Mouse (Mus musculus): Measurements from ENCODE around the gene Itsn1. TPM values are rescaled to one million over a fixed set of nuclear protein-coding genes. Genes with fewer than 3 reads are reported as not detected.

Gene Itsn1
- polyA plus RNA-seq, 1 experiment from 2014 or later: 56.5 TPM

DNA sequence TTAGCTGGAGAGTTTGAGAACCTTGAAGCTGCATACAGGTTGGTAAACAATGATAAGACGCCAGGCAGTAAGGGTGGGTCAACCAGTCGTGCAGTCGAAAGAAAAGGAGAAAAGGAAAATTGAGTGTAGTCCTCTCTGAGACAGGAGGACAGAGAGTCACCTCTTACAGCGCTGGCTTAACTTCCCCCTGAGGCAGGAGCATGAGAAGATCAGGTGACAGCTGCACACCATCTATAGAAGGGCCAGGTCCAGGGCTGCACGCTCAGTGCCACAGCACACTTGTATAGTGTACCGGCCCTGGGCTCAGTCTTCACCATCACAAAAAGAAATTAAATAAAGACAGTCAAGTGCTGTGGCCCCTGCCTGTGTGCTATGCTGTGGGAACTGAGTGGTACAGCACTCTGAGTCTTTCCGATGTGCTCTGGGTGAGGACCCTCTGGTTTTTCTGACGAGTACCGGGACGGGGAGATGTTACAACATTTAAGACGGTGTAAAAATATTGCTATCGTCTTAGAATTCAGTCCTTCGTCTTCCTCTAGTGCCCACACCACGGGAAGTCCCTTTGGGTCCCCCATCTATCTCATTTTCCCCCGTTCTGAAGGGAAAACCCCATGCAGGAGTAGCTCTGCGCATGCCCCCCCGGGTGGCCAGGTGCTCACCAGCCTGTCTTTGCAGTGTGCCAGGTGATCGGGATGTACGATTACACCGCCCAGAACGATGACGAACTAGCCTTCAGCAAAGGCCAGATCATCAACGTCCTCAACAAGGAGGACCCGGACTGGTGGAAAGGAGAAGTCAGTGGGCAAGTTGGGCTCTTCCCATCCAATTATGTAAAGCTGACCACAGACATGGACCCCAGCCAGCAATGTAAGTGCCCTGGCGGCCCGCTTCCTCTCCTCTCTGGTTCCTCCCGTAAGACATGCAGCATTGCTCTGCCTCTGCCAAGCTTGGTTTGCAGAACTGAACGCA is 140.1 kb downstream of the Itsn1 start:
- no peak for ATAC-seq (ENCODE audit: low read depth)
- no peak overlapping the region for H3K27ac ChIP-seq (ENCODE audit: low read depth, low read length)
- 91% methylated on average over 28 of the region's 28 CpGs for WGBS

DNA sequence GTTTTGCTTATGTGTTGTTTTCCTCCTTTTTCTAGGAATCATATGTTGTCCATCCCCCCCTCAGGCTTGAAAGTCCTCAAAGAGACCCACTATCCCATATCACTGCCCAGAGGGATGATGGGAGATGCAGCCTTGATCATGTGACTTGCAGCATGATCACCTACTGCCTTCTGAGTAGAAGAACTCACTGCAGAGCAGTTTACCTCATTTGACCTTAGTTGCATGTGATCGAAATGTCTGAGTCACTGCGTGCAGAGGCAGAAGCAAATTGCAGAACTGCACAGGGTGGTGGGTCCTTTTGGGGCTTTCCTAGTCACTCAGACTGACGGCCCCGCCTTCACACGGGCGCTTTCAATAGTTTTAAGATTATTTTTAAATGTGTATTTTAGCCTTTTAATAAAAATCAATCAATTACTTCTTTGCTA is 141.1 kb downstream of the Itsn1 start:
- 96% methylated on average over 6 of the region's 6 CpGs for WGBS
- H3K4me2 ChIP-seq (ENCODE audit: low read depth, low read length): no peak overlapping the region
- peaks cover 4% of the 10 kb centered on the region; the same call in 1 of the 2 replicates for H3K4me1 ChIP-seq (ENCODE audit: control insufficient read depth, insufficient read depth, low read length)

More for the DNA sequence above, 140.1 kb downstream of the Itsn1 start:
- Histone ChIP-seq H3K9me3 (ENCODE audit: control insufficient read depth, low read length) (no peaks in the 10 kb centered on the region), H3K4me2 (ENCODE audit: low read depth, low read length) (no peak overlapping the region), H3K4me3 (ENCODE audit: low read depth, low read length) (no peak overlapping the region), H3K36me3 (ENCODE audit: control insufficient read depth, insufficient read depth, low read length) (peaks cover 42% of the 10 kb centered on the region), H3K4me1 (ENCODE audit: control insufficient read depth, insufficient read depth, low read length) (no peaks in the 10 kb centered on the region), H3K9ac (replicated peaks; ENCODE audit: low read depth, low read length) (no peak overlapping the region), H3K27me3 (ENCODE audit: control insufficient read depth, insufficient read depth, low read length) (no peaks in the 10 kb centered on the region)

DNA sequence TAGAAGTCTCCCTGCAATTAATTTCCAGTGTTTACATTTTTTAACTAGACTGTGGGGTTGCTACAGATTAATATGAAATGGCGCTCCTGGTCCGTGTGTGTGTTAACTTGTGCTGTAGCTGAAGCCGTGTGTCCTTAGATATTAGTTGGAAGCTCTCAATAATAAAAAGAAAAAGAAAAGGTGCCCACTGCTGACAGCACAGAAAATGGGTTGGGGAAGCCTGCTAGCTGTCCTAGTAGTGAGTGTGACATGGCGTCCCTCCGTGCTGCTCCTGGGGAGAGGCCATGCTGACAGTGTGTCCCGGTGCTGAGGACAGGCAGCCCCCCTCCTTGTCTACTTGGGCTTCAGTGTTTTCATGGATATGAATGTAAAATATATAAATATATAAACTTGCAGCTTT is 142.1 kb downstream of the Itsn1 start:
- no peak for ATAC-seq (ENCODE audit: low read depth)
- no peak overlapping the region for H3K4me2 ChIP-seq (ENCODE audit: low read depth, low read length)
- peaks cover 8% of the 10 kb centered on the region; the same call in 1 of the 2 replicates for H3K4me1 ChIP-seq (ENCODE audit: control insufficient read depth, insufficient read depth, low read length)
- H3K4me3 ChIP-seq (ENCODE audit: low read depth, low read length): no peak overlapping the region
- 95% methylated on average over 6 of the region's 6 CpGs for WGBS
- H3K27me3 ChIP-seq (ENCODE audit: control insufficient read depth, insufficient read depth, low read length): no peaks in the 10 kb centered on the region
- no peak overlapping the region for H3K27ac ChIP-seq (ENCODE audit: low read depth, low read length)
- no peak overlapping the region for H3K9ac ChIP-seq (replicated peaks; ENCODE audit: low read depth, low read length)
- no peaks in the 10 kb centered on the region for H3K9me3 ChIP-seq (ENCODE audit: control insufficient read depth, low read length)
- peaks cover 26% of the 10 kb centered on the region for H3K36me3 ChIP-seq (ENCODE audit: control insufficient read depth, insufficient read depth, low read length)

More for the DNA sequence above, 141.1 kb downstream of the Itsn1 start:
- Histone ChIP-seq H3K9me3 (ENCODE audit: control insufficient read depth, low read length) (no peaks in the 10 kb centered on the region), H3K9ac (replicated peaks; ENCODE audit: low read depth, low read length) (no peak overlapping the region), H3K36me3 (ENCODE audit: control insufficient read depth, insufficient read depth, low read length) (peaks cover 33% of the 10 kb centered on the region), H3K27me3 (ENCODE audit: control insufficient read depth, insufficient read depth, low read length) (no peaks in the 10 kb centered on the region), H3K27ac (ENCODE audit: low read depth, low read length) (no peak overlapping the region), H3K4me3 (ENCODE audit: low read depth, low read length) (no peak overlapping the region)
- ATAC-seq (ENCODE audit: low read depth): no peak

DNA sequence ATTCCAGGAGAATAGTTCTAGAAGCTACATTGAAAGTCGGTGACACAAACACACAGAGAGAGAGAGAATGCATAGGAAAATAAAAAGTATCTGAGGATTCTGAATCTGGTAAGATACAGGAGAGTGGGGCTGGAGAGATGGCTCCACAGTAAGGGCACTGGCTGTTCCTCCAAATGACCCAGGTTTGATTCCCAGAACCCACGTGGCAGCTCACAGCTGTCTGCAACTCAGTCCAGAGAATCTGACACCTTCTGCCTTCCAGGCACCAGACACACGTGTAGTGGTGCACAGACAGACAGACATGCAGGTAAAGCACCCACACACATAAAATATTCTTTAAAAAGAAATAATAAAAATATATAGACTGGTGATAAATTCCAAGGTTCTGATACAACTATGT is 144.6 kb downstream of the Itsn1 start:
- no peak overlapping the region for H3K9ac ChIP-seq (replicated peaks; ENCODE audit: low read depth, low read length)
- H3K4me2 ChIP-seq (ENCODE audit: low read depth, low read length): no peak overlapping the region
- no peaks in the 10 kb centered on the region for H3K9me3 ChIP-seq (ENCODE audit: control insufficient read depth, low read length)
- H3K4me1 ChIP-seq (ENCODE audit: control insufficient read depth, insufficient read depth, low read length): peaks cover 8% of the 10 kb centered on the region; the same call in 1 of the 2 replicates
- no peaks in the 10 kb centered on the region for H3K27me3 ChIP-seq (ENCODE audit: control insufficient read depth, insufficient read depth, low read length)
- H3K27ac ChIP-seq (ENCODE audit: low read depth, low read length): no peak overlapping the region
- no peak for ATAC-seq (ENCODE audit: low read depth)
- 87% methylated on average over 3 of the region's 3 CpGs for WGBS
- peaks cover 19% of the 10 kb centered on the region for H3K36me3 ChIP-seq (ENCODE audit: control insufficient read depth, insufficient read depth, low read length)
- no peak overlapping the region for H3K4me3 ChIP-seq (ENCODE audit: low read depth, low read length)

DNA sequence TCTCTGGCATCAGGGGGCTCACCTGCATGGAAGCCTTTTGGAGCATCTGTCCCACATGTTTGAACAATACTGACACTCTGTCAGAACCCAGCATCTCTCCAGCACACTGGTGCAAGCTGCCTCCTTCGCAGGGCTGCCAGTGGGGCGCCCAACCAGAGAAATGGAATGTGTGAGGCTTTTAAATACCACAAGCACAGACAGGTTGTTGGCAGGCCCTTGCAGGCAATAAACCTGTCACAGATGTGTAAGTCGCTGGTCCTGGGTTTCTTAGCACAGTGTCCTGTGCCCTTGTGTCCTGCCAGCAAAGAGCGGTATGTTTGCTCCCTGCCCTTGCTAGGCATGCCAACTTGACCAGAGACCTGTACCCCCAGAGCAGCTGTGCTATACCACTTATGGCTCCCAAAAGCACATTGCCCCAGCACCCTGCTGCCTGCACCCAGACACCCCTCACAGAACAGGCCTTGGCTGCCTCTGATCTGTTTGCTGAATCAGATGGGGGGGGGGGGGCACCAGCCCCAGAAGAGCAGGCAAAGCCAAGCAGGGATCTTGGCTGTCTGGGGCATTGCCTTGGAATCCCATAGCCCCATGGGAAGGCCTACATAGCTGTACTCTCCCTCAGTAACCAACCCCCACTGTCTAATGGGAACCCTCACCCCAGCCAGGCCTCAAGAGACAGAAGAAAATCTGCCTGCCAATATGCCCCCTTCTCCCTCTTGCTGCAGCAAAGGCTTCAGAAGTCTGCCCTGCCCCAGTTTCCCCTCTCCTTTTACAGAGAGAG is 146.7 kb downstream of the Itsn1 start:
- H3K36me3 ChIP-seq (ENCODE audit: control insufficient read depth, insufficient read depth, low read length): peaks cover 4% of the 10 kb centered on the region; the same call in 1 of the 2 replicates
- H3K4me3 ChIP-seq (ENCODE audit: low read depth, low read length): no peak overlapping the region
- ATAC-seq (ENCODE audit: low read depth): peak; percentile 73
- no peak overlapping the region for H3K4me2 ChIP-seq (ENCODE audit: low read depth, low read length)
- H3K27ac ChIP-seq (ENCODE audit: low read depth, low read length): peak overlapping the region; percentile 22
- H3K9me3 ChIP-seq (ENCODE audit: control insufficient read depth, low read length): no peaks in the 10 kb centered on the region
- WGBS: 33% methylated on average over 4 of the region's 4 CpGs
- peaks cover 8% of the 10 kb centered on the region; the same call in 1 of the 2 replicates for H3K4me1 ChIP-seq (ENCODE audit: control insufficient read depth, insufficient read depth, low read length)
- H3K27me3 ChIP-seq (ENCODE audit: control insufficient read depth, insufficient read depth, low read length): no peaks in the 10 kb centered on the region
- no peak overlapping the region for H3K9ac ChIP-seq (replicated peaks; ENCODE audit: low read depth, low read length)

DNA sequence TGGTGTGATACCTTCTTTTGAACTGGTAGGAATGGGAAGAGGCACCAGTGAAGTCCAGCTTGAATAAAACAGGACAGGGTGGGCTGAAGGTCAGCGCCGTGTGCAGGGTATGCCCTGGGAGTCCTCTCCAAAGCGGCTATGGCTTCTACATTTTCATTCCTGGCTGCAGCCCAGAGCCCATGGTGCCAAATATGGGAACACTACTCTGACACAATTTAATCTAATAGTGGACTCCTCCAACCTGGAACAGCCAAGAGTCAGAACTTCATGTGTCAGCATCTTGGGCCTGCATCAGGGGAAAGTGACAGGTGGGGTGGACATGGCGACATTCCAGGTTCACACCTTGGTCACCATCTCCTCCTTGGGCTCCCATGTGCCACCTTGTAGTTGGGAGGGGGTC is 147.4 kb downstream of the Itsn1 start:
- Histone ChIP-seq H3K4me3 (ENCODE audit: low read depth, low read length) (no peak overlapping the region), H3K4me1 (ENCODE audit: control insufficient read depth, insufficient read depth, low read length) (peaks cover 11% of the 10 kb centered on the region; the same call in 1 of the 2 replicates), H3K9ac (replicated peaks; ENCODE audit: low read depth, low read length) (no peak overlapping the region), H3K4me2 (ENCODE audit: low read depth, low read length) (no peak overlapping the region), H3K36me3 (ENCODE audit: control insufficient read depth, insufficient read depth, low read length) (peaks cover 4% of the 10 kb centered on the region; the same call in 1 of the 2 replicates), H3K27me3 (ENCODE audit: control insufficient read depth, insufficient read depth, low read length) (no peaks in the 10 kb centered on the region), H3K9me3 (ENCODE audit: control insufficient read depth, low read length) (no peaks in the 10 kb centered on the region), H3K27ac (ENCODE audit: low read depth, low read length) (no peak overlapping the region; the same call in 1 of the 2 replicates)
- 90% methylated on average over 4 of the region's 4 CpGs for whole genome bisulfite sequencing
- no peak for ATAC-seq (ENCODE audit: low read depth)

DNA sequence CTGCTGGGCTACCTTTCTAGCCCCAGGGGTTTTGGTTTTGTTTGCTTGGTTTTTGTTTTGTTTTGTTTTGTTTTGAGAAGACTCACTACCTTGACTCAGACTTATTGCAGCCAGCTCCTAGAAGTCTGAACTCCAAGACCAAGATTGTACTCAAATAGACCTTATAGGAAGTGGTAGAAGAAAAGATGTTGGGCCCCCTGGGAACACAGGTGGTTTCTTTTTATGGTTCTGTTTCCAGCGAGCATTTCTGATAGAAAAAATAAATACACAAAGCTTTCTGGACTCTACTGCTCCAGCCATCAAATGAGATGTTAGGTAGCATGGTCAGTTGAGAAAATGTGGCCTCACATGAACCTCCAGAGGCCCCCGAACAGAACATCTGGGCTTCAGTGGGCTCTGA is 150.0 kb downstream of the Itsn1 start:
- Histone ChIP-seq H3K27ac (ENCODE audit: low read depth, low read length) (no peak overlapping the region), H3K4me2 (ENCODE audit: low read depth, low read length) (no peak overlapping the region), H3K9ac (replicated peaks; ENCODE audit: low read depth, low read length) (no peak overlapping the region), H3K36me3 (ENCODE audit: control insufficient read depth, insufficient read depth, low read length) (no peaks in the 10 kb centered on the region), H3K4me3 (ENCODE audit: low read depth, low read length) (no peak overlapping the region), H3K9me3 (ENCODE audit: control insufficient read depth, low read length) (no peaks in the 10 kb centered on the region), H3K27me3 (ENCODE audit: control insufficient read depth, insufficient read depth, low read length) (no peaks in the 10 kb centered on the region), H3K4me1 (ENCODE audit: control insufficient read depth, insufficient read depth, low read length) (peaks cover 11% of the 10 kb centered on the region; the same call in 1 of the 2 replicates)
- WGBS: 82% methylated on average over 2 of the region's 2 CpGs
- no peak for ATAC-seq (ENCODE audit: low read depth)

DNA sequence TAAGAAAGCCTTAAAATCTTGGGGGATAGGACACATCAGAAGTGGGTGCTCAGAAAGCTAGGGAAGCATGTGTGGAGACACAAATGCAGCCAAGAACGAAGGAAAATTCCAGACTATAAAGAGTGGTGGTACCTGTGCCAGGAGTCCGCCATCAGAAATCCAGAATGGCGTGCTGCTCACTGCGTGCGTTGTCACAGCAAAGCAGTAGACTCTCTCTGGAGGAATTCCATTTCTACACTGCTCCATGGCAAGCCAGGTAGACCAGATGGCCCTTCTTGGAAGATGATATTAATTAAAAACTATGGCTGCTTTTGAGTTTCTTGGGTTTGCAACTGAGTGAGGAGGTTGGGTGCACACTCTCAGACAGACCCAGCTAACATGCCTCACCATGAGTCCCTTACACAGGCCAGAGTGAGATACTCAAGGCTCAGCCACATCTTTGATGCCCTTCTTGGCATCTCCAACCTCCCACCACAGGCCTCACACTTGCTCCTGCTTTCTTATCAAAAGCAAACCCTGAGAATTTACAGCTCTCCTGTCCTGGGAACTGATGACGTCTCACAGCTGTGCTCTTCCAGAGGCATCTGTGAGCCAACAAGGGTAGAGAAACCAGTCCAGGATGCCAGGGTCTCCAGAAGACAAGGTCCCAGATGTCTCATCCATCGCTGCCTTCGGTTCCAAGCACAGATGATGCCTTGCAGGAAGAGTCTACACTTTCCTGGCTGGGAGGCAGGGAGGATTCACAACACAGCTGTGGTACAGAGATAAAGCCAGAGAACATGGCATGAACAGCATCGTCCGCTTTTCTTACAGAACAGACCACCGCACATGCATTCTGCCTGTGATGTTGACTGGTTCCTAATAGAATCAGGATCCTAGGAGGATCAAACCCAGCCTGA is 152.0 kb downstream of the Itsn1 start:
- WGBS: 95% methylated on average over 11 of the region's 11 CpGs
- Histone ChIP-seq H3K9me3 (ENCODE audit: control insufficient read depth, low read length) (no peaks in the 10 kb centered on the region), H3K4me2 (ENCODE audit: low read depth, low read length) (no peak overlapping the region), H3K36me3 (ENCODE audit: control insufficient read depth, insufficient read depth, low read length) (no peaks in the 10 kb centered on the region), H3K9ac (replicated peaks; ENCODE audit: low read depth, low read length) (no peak overlapping the region), H3K4me1 (ENCODE audit: control insufficient read depth, insufficient read depth, low read length) (peaks cover 8% of the 10 kb centered on the region; the same call in 1 of the 2 replicates), H3K27me3 (ENCODE audit: control insufficient read depth, insufficient read depth, low read length) (no peaks in the 10 kb centered on the region), H3K27ac (ENCODE audit: low read depth, low read length) (no peak overlapping the region; the same call in 1 of the 2 replicates), H3K4me3 (ENCODE audit: low read depth, low read length) (no peak overlapping the region)
- ATAC-seq (ENCODE audit: low read depth): no peak
